Mouse (Mus musculus) heart, embryonic 11.5 days (tissue): ENCODE results near the gene Pdzk1ip1. TPM values are rescaled to one million over a fixed set of nuclear protein-coding genes. Genes with fewer than 3 reads are reported as not detected.

Experiments
- ATAC-seq: fragments of 200-750 bp; cut with Nextera tagmentation; replicated peaks from 2 replicates; pipeline ENCODE4 v1.8.0; 2017; ENCODE audit warnings: moderate library complexity; ENCODE audit not compliant: insufficient number of reproducible peaks, low FRiP score, low TSS enrichment
- H3K27ac ChIP-seq: fragments of 300-500 bp; sonication (generic); 2 replicates; pipeline ENCODE4 v1.5.1; 2014; ENCODE audit warnings: mild to moderate bottlenecking, low read depth, low read length
- H3K27me3 ChIP-seq: fragments of 300-500 bp; sonication (generic); 2 replicates; pipeline ENCODE4 v1.6.1; 2014; ENCODE audit warnings: mild to moderate bottlenecking, low read length, mixed read lengths; ENCODE audit not compliant: control insufficient read depth, insufficient read depth
- H3K36me3 ChIP-seq: fragments of 300-500 bp; sonication (generic); 2 replicates; pipeline ENCODE4 v1.6.1; 2014; ENCODE audit warnings: mild to moderate bottlenecking, low read length, moderate library complexity, mixed read lengths; ENCODE audit not compliant: control insufficient read depth, insufficient read depth
- H3K4me1 ChIP-seq: fragments of 300-500 bp; sonication (generic); 2 replicates; pipeline ENCODE4 v1.6.1; 2014; ENCODE audit warnings: low read length; ENCODE audit not compliant: control insufficient read depth, insufficient read depth
- H3K4me2 ChIP-seq: fragments of 300-500 bp; sonication (generic); 2 replicates; pipeline ENCODE4 v1.6.1; 2014; ENCODE audit warnings: mild to moderate bottlenecking, moderate library complexity
- H3K4me3 ChIP-seq: fragments of 300-500 bp; sonication (generic); 2 replicates; pipeline ENCODE4 v1.5.1; 2014; ENCODE audit warnings: low read depth, low read length
- H3K9ac ChIP-seq: fragments of 300-500 bp; sonication (generic); 2 replicates; pipeline ENCODE4 v1.6.1; 2014; ENCODE audit warnings: mild to moderate bottlenecking, low read depth, low read length, moderate library complexity
- H3K9me3 ChIP-seq: fragments of 300-500 bp; sonication (generic); replicated peaks from 2 replicates; pipeline ENCODE4 v1.6.1; 2016; ENCODE audit warnings: low read length; ENCODE audit not compliant: control insufficient read depth
- WGBS: fragments of 180-500 bp; shearing (Covaris S2); extraction: QIAGEN DNeasy Blood & Tissue Kit; methylation state at CpG from one replicate; pipeline ENCODE4 v1.1.7; 2014; ENCODE audit not compliant: insufficient replicate concordance; 5-methylcytosine and 5-hydroxymethylcytosine counted together
- polyA plus RNA-seq: library from polyadenylated mRNA; unstranded; fragments of >200 nt; fragmentation: Nextera tagmentation; extraction: Ambion mirVana; gene quantifications from 2 replicates; pipeline ENCODE4 v1.2.1, GENCODE M21; 2014

Gene Pdzk1ip1
- 57.3 and 66.1 TPM in 2 replicates for polyA plus RNA-seq

GRCm38 (mm10) chr4:115088611-115089338 lies at the start of gene Pdzk1ip1:
Gene Pdzk1ip1 (plus strand): TSS chr4:115088708.
- H3K27me3 ChIP-seq, result peaks cover 53% of the 10 kb centered on the region
- peak within 1 kb of the TSS; percentile 54 for H3K27ac ChIP-seq
- peak within 1 kb of the TSS; percentile 45 for H3K4me2 ChIP-seq
- 17% methylated on average over 11 of the region's 11 CpGs for WGBS
- no peaks in the 10 kb centered on the region for H3K36me3 ChIP-seq
- peak within 1 kb of the TSS; percentile 72 for H3K9ac ChIP-seq
- H3K4me1 ChIP-seq, result peaks cover 4% of the 10 kb centered on the region
- no peaks in the 10 kb centered on the region for H3K9me3 ChIP-seq
- H3K4me3 ChIP-seq, result peak within 1 kb of the TSS; percentile 34
- ATAC-seq, result no peak; the same call in 1 of the 2 replicates

- Histone ChIP-seq H3K27me3 (peaks cover 6% of the 10 kb centered on the region), H3K27ac (no peak overlapping the region), H3K9me3 (no peaks in the 10 kb centered on the region), H3K36me3 (peaks cover 16% of the 10 kb centered on the region), H3K4me2 (no peak overlapping the region), H3K4me1 (0 out of 2 replicates have a peak, but pooled peaks cover 5% of the 10 kb centered on the region), H3K9ac (no peak overlapping the region), H3K4me3 (no peak overlapping the region)
- WGBS, result 75% methylated on average over 3 of the region's 3 CpGs
- ATAC-seq, result no peak
Observed at GRCm38 (mm10) chr4:115045621-115046020, 42.9 kb upstream of the Pdzk1ip1 start.

DNA sequence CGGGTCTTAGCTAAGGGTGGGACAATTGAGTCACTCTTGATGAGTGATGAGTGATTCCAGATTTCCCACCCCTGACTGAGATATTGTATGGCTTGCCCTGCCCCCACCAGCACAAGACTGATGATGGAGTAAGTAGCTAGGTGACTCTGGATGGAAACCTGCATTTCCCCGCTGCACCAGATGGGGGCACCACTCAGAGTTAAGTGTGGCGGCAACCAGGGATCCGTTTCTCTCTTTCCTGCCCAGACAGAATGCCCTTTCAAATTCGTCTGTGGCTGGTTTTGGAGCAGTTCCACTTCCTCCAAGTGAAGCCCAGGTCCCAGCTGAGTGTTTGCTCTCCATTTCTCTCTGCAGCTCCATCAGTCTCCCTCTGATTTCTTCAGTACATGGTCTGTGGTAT lies 40.8 kb upstream of the Pdzk1ip1 start:
- H3K4me2 ChIP-seq, result peak overlapping the region; percentile 45

DNA sequence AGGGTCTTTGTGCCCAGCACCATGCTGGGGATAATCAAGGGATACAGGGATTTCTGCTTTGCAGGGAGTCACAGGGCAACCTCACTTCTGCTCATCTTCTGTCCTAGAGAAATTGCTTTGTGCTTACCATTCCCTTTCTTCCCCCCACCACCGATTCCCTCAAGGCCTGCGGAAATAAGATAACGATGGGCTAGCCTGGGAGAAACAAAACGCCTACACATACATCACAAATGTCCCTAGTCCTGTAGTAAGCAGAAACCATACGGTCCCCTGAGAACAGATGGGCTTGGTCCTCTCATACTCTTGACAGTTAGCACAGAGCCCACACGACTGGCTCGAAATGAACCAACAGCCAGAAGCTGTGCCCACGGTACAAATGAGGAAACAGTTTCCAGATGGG lies 40.3 kb upstream of the Pdzk1ip1 start:
- peak overlapping the region; percentile 45 for H3K4me2 ChIP-seq
- WGBS, result 49% methylated on average over 8 of the region's 8 CpGs
- H3K27ac ChIP-seq, result peak overlapping the region; percentile 62

More for the DNA sequence above, 40.8 kb upstream of the Pdzk1ip1 start:
- Histone ChIP-seq H3K9me3 (no peaks in the 10 kb centered on the region), H3K4me3 (no peak overlapping the region), H3K9ac (peak overlapping the region; percentile 52; the same call in 1 of the 2 replicates), H3K4me1 (peaks cover 12% of the 10 kb centered on the region), H3K27me3 (peaks cover 15% of the 10 kb centered on the region), H3K27ac (peak overlapping the region; percentile 62), H3K36me3 (no peaks in the 10 kb centered on the region)
- 5% methylated on average over 5 of the region's 5 CpGs for WGBS
- no peak for ATAC-seq

DNA sequence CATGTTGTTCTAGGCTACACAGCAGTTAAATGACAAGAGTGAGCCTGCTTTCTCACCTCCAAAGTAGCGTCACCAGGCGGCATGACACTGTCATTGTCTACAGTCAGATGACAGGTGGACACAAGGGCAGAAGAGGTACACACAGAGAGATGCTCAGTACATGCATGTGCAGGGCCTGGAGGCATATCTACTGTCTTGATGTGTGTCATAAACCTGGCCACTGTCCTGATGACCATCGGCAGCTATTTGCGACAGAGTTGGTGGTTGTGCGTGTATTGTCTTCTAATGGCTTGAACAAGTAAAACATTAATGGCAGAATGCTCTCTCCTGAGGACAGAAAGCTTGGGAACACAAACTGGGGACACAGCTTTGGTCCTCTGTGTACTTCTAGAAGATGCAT lies 37.3 kb upstream of the Pdzk1ip1 start:
- Histone ChIP-seq H3K4me3 (no peak overlapping the region), H3K27ac (no peak overlapping the region), H3K36me3 (no peaks in the 10 kb centered on the region), H3K9ac (no peak overlapping the region), H3K4me1 (peaks cover 14% of the 10 kb centered on the region), H3K9me3 (no peaks in the 10 kb centered on the region), H3K4me2 (no peak overlapping the region), H3K27me3 (peaks cover 39% of the 10 kb centered on the region)
- ATAC-seq, result no peak
- 68% methylated on average over 5 of the region's 5 CpGs for whole genome bisulfite sequencing

More for the DNA sequence above, 40.3 kb upstream of the Pdzk1ip1 start:
- H3K9me3 ChIP-seq, result no peaks in the 10 kb centered on the region
- peak; percentile 50; the same call in 1 of the 2 replicates for ATAC-seq
- H3K4me1 ChIP-seq, result peaks cover 14% of the 10 kb centered on the region
- peaks cover 15% of the 10 kb centered on the region for H3K27me3 ChIP-seq
- no peak overlapping the region for H3K4me3 ChIP-seq
- peak overlapping the region; percentile 52; the same call in 1 of the 2 replicates for H3K9ac ChIP-seq
- no peaks in the 10 kb centered on the region for H3K36me3 ChIP-seq

DNA sequence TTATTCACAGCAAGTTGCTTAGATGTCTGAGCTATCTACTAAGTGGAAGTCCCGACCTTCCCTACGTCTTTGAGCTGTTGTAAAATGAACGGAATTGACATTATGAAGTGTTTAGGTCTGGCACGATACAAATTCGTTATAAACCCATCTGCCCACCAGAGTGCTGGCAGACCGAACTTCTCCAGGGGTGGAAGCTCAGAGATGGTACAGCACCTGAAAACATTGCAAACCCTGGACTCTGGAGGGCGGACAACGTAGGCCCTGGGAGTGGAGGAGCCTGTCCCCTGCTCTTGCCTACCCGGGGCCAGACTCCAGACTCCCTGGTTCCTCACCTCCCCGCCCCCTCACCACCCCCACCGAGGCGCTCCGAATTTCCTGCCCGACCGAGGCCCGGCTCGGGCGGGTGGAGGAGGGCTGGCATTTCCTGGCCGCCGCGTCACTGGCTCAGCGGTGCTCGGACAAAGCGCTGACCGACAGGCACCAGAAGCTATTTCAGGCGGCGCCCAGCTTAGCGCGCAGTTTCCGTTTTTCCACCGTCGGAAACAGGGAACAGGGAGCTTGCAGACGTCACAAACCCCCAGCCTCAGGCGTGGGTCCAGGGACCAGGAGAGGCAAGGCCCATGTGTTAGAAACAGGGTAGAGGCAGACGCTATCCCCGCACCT lies 36.0 kb upstream of the Pdzk1ip1 start:
- Histone ChIP-seq H3K27me3 (peaks cover 50% of the 10 kb centered on the region), H3K9me3 (no peaks in the 10 kb centered on the region), H3K4me3 (peak overlapping the region; percentile 43), H3K4me1 (peaks cover 20% of the 10 kb centered on the region), H3K27ac (peak overlapping the region; percentile 87), H3K9ac (peak overlapping the region; percentile 66), H3K36me3 (no peaks in the 10 kb centered on the region), H3K4me2 (peak overlapping the region; percentile 80)
- peak; percentile 68 for ATAC-seq
- WGBS, result under 1% methylated on average over 36 of the region's 36 CpGs

GRCm38 (mm10) chr4:115055044-115055443 lies 33.5 kb upstream of the Pdzk1ip1 start:
- no peak overlapping the region for H3K4me2 ChIP-seq
- H3K9ac ChIP-seq, result no peak overlapping the region
- no peaks in the 10 kb centered on the region for H3K9me3 ChIP-seq
- H3K4me1 ChIP-seq, result peaks cover 15% of the 10 kb centered on the region
- 0 out of 2 replicates have a peak overlapping the region, but pooled peaks have one; percentile 15 for H3K27ac ChIP-seq
- H3K4me3 ChIP-seq, result no peak overlapping the region
- peaks cover 62% of the 10 kb centered on the region for H3K27me3 ChIP-seq
- H3K36me3 ChIP-seq, result no peaks in the 10 kb centered on the region
- ATAC-seq, result no peak
- WGBS, result 17% methylated on average over 2 of the region's 2 CpGs

DNA sequence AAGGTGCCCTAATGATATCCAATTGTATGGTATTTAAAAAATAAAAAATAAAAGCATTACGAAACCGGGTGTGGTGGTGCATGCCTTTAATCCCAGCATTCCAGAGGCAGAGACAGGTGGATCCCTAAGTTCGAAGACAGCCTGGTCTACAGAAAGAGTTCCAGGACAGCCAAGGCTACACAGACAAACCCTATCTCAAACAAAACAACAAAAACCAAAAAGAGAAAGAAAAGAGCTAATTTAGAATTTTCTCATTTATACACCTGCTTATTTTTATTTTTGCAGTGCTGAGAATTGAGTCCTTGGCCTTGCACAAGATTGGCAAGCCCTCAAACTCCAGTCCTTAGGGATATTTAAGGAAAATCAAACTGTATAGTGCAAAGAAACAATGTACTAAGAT lies 32.8 kb upstream of the Pdzk1ip1 start:
- Histone ChIP-seq H3K9ac (peak overlapping the region; percentile 90), H3K9me3 (no peaks in the 10 kb centered on the region), H3K27ac (peak overlapping the region; percentile 88; the same call in 1 of the 2 replicates), H3K4me2 (peak overlapping the region; percentile 75; the same call in 1 of the 2 replicates), H3K27me3 (peaks cover 69% of the 10 kb centered on the region), H3K36me3 (no peaks in the 10 kb centered on the region), H3K4me1 (peaks cover 15% of the 10 kb centered on the region), H3K4me3 (peak overlapping the region; percentile 56; the same call in 1 of the 2 replicates)
- 23% methylated on average over 3 of the region's 3 CpGs for WGBS
- no peak for ATAC-seq
